Mouse (Mus musculus): ENCODE data around the gene Tenm4. TPM values are rescaled to one million over a fixed set of nuclear protein-coding genes. Genes with fewer than 3 reads are reported as not detected.

The Tenm4 gene
- total and polyA plus RNA-seq, 3 experiments, result 0.03 to 0.26 (median 0.04) TPM

- Histone ChIP-seq H3K4me2 (ENCODE audit: insufficient read depth, low read depth, poor library complexity, severe bottlenecking) (no peak overlapping the region), H3K36me3 (replicated peaks in 1 of 2; ENCODE audit: control insufficient read depth in 1 of 2, insufficient read depth in 1 of 2, low read length in 1 of 2) (no peaks in the 10 kb centered on the region), H3K9ac (ENCODE audit: insufficient read depth, low read depth) (no peak overlapping the region), H3K4me3 (replicated peaks in 1 of 3; ENCODE audit: low read depth in 2 of 3, low read length in 2 of 3, poor library complexity in 1 of 3) (no peak overlapping the region), H3K9me3 (replicated peaks; ENCODE audit: low read length) (no peaks in the 10 kb centered on the region), H3K4me1 (ENCODE audit: control insufficient read depth in 1 of 2, insufficient read depth in 2 of 2) (peaks cover 0 to under 1% of the 10 kb centered on the region in 2 experiments; a peak in 2 of 4 replicates), H3K79me2 (replicated peaks; ENCODE audit: control insufficient read depth, extremely low read depth, insufficient read depth, poor library complexity, severe bottlenecking) (no peaks in the 10 kb centered on the region), H3K27ac (ENCODE audit: insufficient read depth, low read depth) (no peak overlapping the region), H3K27me3 (replicated peaks) (no peaks in the 10 kb centered on the region)
- no peak for TF ChIP-seq UBTF (IDR thresholded peaks at IDR 0.05; ENCODE audit: low read depth, low read length)
- no peak for TF ChIP-seq MXI1 (IDR thresholded peaks at IDR 0.05; ENCODE audit: low read depth, low read length)
- no peak for TF ChIP-seq POLR2AphosphoS2 (IDR thresholded peaks at IDR 0.05; ENCODE audit: low read depth, low read length)
- TF ChIP-seq IRF4 (IDR thresholded peaks at IDR 0.05; ENCODE audit: low read depth, low read length), result no peak
- no peak for TF ChIP-seq ELF1 (IDR thresholded peaks at IDR 0.05; ENCODE audit: low read depth, low read length)
- TF ChIP-seq JUND (conservative IDR thresholded peaks at IDR 0.05; ENCODE audit: low read depth, low read length), result no peak
- no peak for TF ChIP-seq CHD2 (IDR thresholded peaks at IDR 0.05; ENCODE audit: low read length)
- in situ Hi-C loops (cut with MboI; ENCODE audit: low pct_ligation_motif_present, low pct_unique_long_range_greater_than_20kb, low sequenced_read_pairs), result no loop called here
- dilution Hi-C loops (cut with MboI; ENCODE audit: extremely low pct_ligation_motif_present, extremely low pct_unique_long_range_greater_than_20kb, low sequenced_read_pairs), result no loop called here
- no peak for DNase-seq (ENCODE audit: extremely low read depth)
Observed at GRCm38 (mm10) chr7:96176781-96177180, 5.7 kb downstream of the Tenm4 start.

GRCm38 (mm10) chr7:96181751-96182150 lies 10.7 kb downstream of the Tenm4 start:
- Histone ChIP-seq H3K36me3 (replicated peaks in 1 of 2; ENCODE audit: control insufficient read depth in 1 of 2, insufficient read depth in 1 of 2, low read length in 1 of 2) (no peaks in the 10 kb centered on the region), H3K79me2 (replicated peaks; ENCODE audit: control insufficient read depth, extremely low read depth, insufficient read depth, poor library complexity, severe bottlenecking) (no peaks in the 10 kb centered on the region), H3K9ac (ENCODE audit: insufficient read depth, low read depth) (no peak overlapping the region), H3K4me1 (ENCODE audit: control insufficient read depth in 1 of 2, insufficient read depth in 2 of 2) (peaks cover 0 to 3% of the 10 kb centered on the region in 2 experiments; a peak in 2 of 4 replicates), H3K9me3 (replicated peaks; ENCODE audit: low read length) (no peaks in the 10 kb centered on the region), H3K4me3 (replicated peaks in 1 of 3; ENCODE audit: low read depth in 2 of 3, low read length in 2 of 3, poor library complexity in 1 of 3) (no peak overlapping the region), H3K27me3 (replicated peaks) (no peaks in the 10 kb centered on the region), H3K27ac (ENCODE audit: insufficient read depth, low read depth) (no peak overlapping the region), H3K4me2 (ENCODE audit: insufficient read depth, low read depth, poor library complexity, severe bottlenecking) (no peak overlapping the region)
- DNase-seq (ENCODE audit: extremely low read depth), result peak; percentile 2
- TF ChIP-seq TBP (conservative IDR thresholded peaks at IDR 0.05; ENCODE audit: low read depth, low read length) (no peak), MAFK (IDR thresholded peaks at IDR 0.05; ENCODE audit: insufficient replicate concordance, low read length) (no peak), E2F4 (IDR thresholded peaks at IDR 0.05; ENCODE audit: insufficient replicate concordance, low read depth, low read length) (no peak), POLR2A (IDR thresholded peaks at IDR 0.05; ENCODE audit: low read depth, low read length) (no peak), JUN (IDR thresholded peaks at IDR 0.05; ENCODE audit: insufficient read depth, low read depth, low read length) (no peak), RCOR1 (conservative IDR thresholded peaks at IDR 0.05; ENCODE audit: low read depth, low read length) (no peak), CHD2 (IDR thresholded peaks at IDR 0.05; ENCODE audit: low read length) (no peak), SIN3A (IDR thresholded peaks at IDR 0.05; ENCODE audit: low read length) (no peak), ELF1 (IDR thresholded peaks at IDR 0.05; ENCODE audit: low read depth, low read length) (no peak), SMC3 (IDR thresholded peaks at IDR 0.05; ENCODE audit: low read depth, low read length) (no peak), UBTF (IDR thresholded peaks at IDR 0.05; ENCODE audit: low read depth, low read length) (no peak), JUND (conservative IDR thresholded peaks at IDR 0.05; ENCODE audit: low read depth, low read length) (no peak), TCF12 (IDR thresholded peaks at IDR 0.05; ENCODE audit: low read depth, low read length) (no peak), CHD1 (IDR thresholded peaks at IDR 0.05; ENCODE audit: low read depth, low read length) (no peak), PAX5 (IDR thresholded peaks at IDR 0.05; ENCODE audit: low read length) (no peak), NRF1 (IDR thresholded peaks at IDR 0.05; ENCODE audit: low read depth, low read length) (no peak), MEF2A (IDR thresholded peaks at IDR 0.05; ENCODE audit: borderline replicate concordance, low read depth, low read length) (no peak), HCFC1 (IDR thresholded peaks at IDR 0.05; ENCODE audit: low read depth, low read length) (no peak), CTCF (conservative IDR thresholded peaks at IDR 0.05 in 1 of 2, IDR thresholded peaks at IDR 0.05 in 1 of 2; ENCODE audit: low read depth in 2 of 2, low read length in 2 of 2) (no peak), USF2 (conservative IDR thresholded peaks at IDR 0.05; ENCODE audit: low read depth, low read length) (no peak)
- dilution Hi-C loops (cut with MboI; ENCODE audit: extremely low pct_ligation_motif_present, extremely low pct_unique_long_range_greater_than_20kb, low sequenced_read_pairs) (no loop called here), in situ Hi-C loops (cut with MboI; ENCODE audit: low pct_ligation_motif_present, low pct_unique_long_range_greater_than_20kb, low sequenced_read_pairs) (no loop called here)

All from CH12.LX (cell line).